Mouse (Mus musculus) heart, postnatal 0 days (tissue): ENCODE data around the gene Elk4. TPM values are rescaled to one million over a fixed set of nuclear protein-coding genes. Genes with fewer than 3 reads are reported as not detected.

Experiments used
- ATAC-seq: fragments of 200-750 bp; cut with Nextera tagmentation; 2 replicates; pipeline ENCODE4 v1.8.0; 2017; ENCODE audit warnings: low read depth, moderate number of reproducible peaks, moderate library complexity; ENCODE audit not compliant: insufficient read depth
- DNase-seq: peaks from one replicate; pipeline ENCODE4 v3.0.0-alpha.2; 2016; ENCODE audit warnings: low spot score
- H3K27ac ChIP-seq: fragments of 300-500 bp; sonication (generic); 2 replicates; pipeline ENCODE4 v1.5.1; 2014; ENCODE audit warnings: low read depth, mild to moderate bottlenecking
- H3K27me3 ChIP-seq: fragments of 300-500 bp; sonication (generic); 2 replicates; pipeline ENCODE4 v1.6.1; 2014; ENCODE audit warnings: low read length, mixed read lengths; ENCODE audit not compliant: control insufficient read depth, insufficient read depth
- H3K36me3 ChIP-seq: fragments of 300-500 bp; sonication (generic); replicated peaks from 2 replicates; pipeline ENCODE4 v1.6.1; 2014; ENCODE audit warnings: low read length, mixed read lengths; ENCODE audit not compliant: control insufficient read depth, insufficient read depth
- H3K4me1 ChIP-seq: fragments of 300-500 bp; sonication (generic); 2 replicates; pipeline ENCODE4 v1.6.1; 2014; ENCODE audit warnings: antibody characterized with exemption; ENCODE audit not compliant: control insufficient read depth, insufficient read depth
- H3K4me2 ChIP-seq: fragments of 300-500 bp; sonication (generic); 2 replicates; pipeline ENCODE4 v1.6.1; 2014; ENCODE audit warnings: low read depth, mild to moderate bottlenecking, low read length, moderate library complexity
- H3K4me3 ChIP-seq: fragments of 300-500 bp; sonication (generic); 2 replicates; pipeline ENCODE4 v1.5.1; 2014; ENCODE audit warnings: low read depth, low read length
- H3K9ac ChIP-seq: fragments of 300-500 bp; sonication (generic); replicated peaks from 2 replicates; pipeline ENCODE4 v1.6.1; 2014; ENCODE audit warnings: low read depth, low read length, mixed read lengths
- H3K9me3 ChIP-seq: fragments of 300-500 bp; sonication (generic); replicated peaks from 2 replicates; pipeline ENCODE4 v1.6.1; 2016; ENCODE audit warnings: low read length; ENCODE audit not compliant: control insufficient read depth
- CTCF ChIP-seq: IDR thresholded peaks from 2 replicates; pipeline ENCODE4 v1.5.1; 2016; ENCODE audit warnings: antibody characterized with exemption, control low read depth, low read depth
- EP300 ChIP-seq: IDR thresholded peaks from 2 replicates; pipeline ENCODE4 v1.6.1; 2016; ENCODE audit warnings: antibody characterized with exemption, low read depth
- WGBS: fragments of 180-500 bp; shearing (Covaris S2); extraction: QIAGEN DNeasy Blood & Tissue Kit; methylation state at CpG from one replicate; pipeline ENCODE4 v1.1.7; 2014; 5-methylcytosine and 5-hydroxymethylcytosine counted together
- polyA plus RNA-seq: library from polyadenylated mRNA; unstranded; fragments of >200 nt; fragmentation: Nextera tagmentation; extraction: Ambion mirVana; gene quantifications from 2 replicates; pipeline ENCODE4 v1.2.1, GENCODE M21; 2015
- total RNA-seq: library from RNA; depleted of rRNA; stranded (reverse); fragments of >200 nt; gene quantifications from 2 replicates; pipeline ENCODE4 v1.2.3, GENCODE M21; 2014; ENCODE audit warnings: low replicate concordance

The Elk4 gene
- total and polyA plus RNA-seq, 2 experiments from 2014 or later = 13.3 to 32.9 TPM

DNA sequence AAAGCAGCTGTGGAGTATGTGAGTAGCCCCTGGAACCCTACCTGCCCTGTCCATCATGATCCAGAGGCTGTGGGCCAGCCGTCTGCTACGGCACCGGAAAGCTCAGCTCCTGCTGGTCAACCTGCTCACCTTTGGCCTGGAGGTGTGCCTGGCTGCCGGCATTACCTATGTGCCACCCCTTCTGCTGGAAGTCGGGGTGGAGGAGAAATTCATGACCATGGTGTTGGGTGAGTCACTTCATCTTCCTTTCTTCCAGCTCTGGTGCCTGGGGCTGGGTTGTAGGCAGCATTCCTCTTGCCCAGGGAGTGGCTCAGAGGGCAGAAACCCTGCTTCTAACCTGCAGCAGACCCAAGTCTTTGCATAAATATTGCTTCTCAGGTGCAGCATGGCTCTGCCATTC, 30.5 kb upstream of the Elk4 start:
- TF ChIP-seq EP300 (no peak), CTCF (no peak)
- DNase-seq (no peak), ATAC-seq (no peak)
- Histone ChIP-seq H3K9me3 (no peaks in the 10 kb centered on the region), H3K4me1 (no peaks in the 10 kb centered on the region), H3K27ac (no peak overlapping the region), H3K27me3 (peaks cover 10% of the 10 kb centered on the region; the same call in 1 of the 2 replicates), H3K4me3 (no peak overlapping the region), H3K4me2 (no peak overlapping the region), H3K9ac (no peak overlapping the region), H3K36me3 (no peaks in the 10 kb centered on the region)
- WGBS = 87% methylated on average over 5 of the region's 5 CpGs

DNA sequence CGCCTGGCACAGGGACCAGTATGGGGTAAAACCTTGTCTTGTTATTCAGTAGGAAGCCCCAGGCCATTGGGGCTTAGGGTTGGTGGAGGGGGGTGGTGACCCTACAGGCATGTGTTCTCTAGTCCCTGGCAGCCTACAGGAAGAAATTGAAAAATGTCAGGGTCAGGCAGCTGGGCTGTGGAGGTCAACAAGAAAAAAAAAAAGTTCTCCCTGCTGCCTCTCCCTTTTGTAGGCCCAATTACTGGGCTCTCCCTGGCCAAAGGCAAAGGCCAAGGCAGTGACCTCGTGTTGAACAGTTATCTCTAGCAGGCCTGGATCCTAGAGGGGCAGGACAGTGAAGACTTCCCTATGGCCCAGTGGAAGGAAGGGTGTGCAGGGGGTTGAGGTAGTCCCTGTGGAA, 26.9 kb upstream of the Elk4 start:
- DNase-seq (no peak), ATAC-seq (no peak)
- Histone ChIP-seq H3K27me3 (no peaks in the 10 kb centered on the region), H3K4me1 (no peaks in the 10 kb centered on the region), H3K36me3 (no peaks in the 10 kb centered on the region), H3K9me3 (no peaks in the 10 kb centered on the region), H3K9ac (no peak overlapping the region), H3K27ac (no peak overlapping the region), H3K4me2 (no peak overlapping the region), H3K4me3 (no peak overlapping the region)
- WGBS = 74% methylated on average over 2 of the region's 2 CpGs
- TF ChIP-seq CTCF (no peak), EP300 (no peak)

GRCm38 (mm10) chr1:131981378-131982013, 25.9 kb upstream of the Elk4 start:
- 49% methylated on average over 12 of the region's 12 CpGs for WGBS
- H3K9ac ChIP-seq = no peak overlapping the region
- no peak for TF ChIP-seq EP300
- TF ChIP-seq CTCF = peak; percentile 90
- no peaks in the 10 kb centered on the region for H3K27me3 ChIP-seq
- peak; percentile 77 for ATAC-seq
- no peak for DNase-seq
- H3K4me3 ChIP-seq = no peak overlapping the region
- H3K9me3 ChIP-seq = no peaks in the 10 kb centered on the region
- no peaks in the 10 kb centered on the region for H3K36me3 ChIP-seq
- no peak overlapping the region for H3K4me2 ChIP-seq
- no peaks in the 10 kb centered on the region for H3K4me1 ChIP-seq
- no peak overlapping the region for H3K27ac ChIP-seq

GRCm38 (mm10) chr1:131982907-131983306, 24.5 kb upstream of the Elk4 start:
- Histone ChIP-seq H3K27me3 (no peaks in the 10 kb centered on the region), H3K27ac (no peak overlapping the region), H3K4me2 (no peak overlapping the region), H3K4me3 (no peak overlapping the region), H3K9ac (no peak overlapping the region), H3K36me3 (no peaks in the 10 kb centered on the region), H3K9me3 (no peaks in the 10 kb centered on the region), H3K4me1 (no peaks in the 10 kb centered on the region)
- peak; percentile 40; the same call in 1 of the 2 replicates for ATAC-seq
- DNase-seq = peak; percentile 66
- 10% methylated on average over 5 of the region's 5 CpGs for WGBS
- TF ChIP-seq CTCF (peak; percentile 96), EP300 (no peak)

DNA sequence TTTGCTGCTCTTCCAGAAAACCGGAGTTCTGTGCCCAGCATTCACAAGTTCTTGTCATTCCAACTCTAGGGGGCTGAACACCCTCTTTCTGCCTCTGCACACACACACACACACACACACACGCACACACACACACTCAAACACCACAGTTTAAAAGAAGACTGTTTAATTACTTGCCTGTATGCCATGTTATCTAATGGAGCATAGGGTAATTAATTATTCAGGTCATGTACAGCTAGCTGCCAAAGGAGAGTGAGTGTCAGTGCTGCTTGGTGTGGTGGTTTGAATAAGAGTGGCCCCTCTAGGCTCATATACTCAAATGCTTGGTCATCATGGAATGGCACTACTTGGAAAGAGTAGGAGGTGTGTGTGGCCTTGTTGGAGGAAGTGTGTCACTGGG, 23.6 kb upstream of the Elk4 start:
- no peaks in the 10 kb centered on the region for H3K27me3 ChIP-seq
- no peak for DNase-seq
- no peak overlapping the region for H3K4me3 ChIP-seq
- no peak overlapping the region for H3K9ac ChIP-seq
- H3K4me2 ChIP-seq = no peak overlapping the region
- WGBS = 65% methylated on average over 2 of the region's 2 CpGs
- no peak for ATAC-seq
- H3K9me3 ChIP-seq = no peaks in the 10 kb centered on the region
- no peak overlapping the region for H3K27ac ChIP-seq
- no peak for TF ChIP-seq EP300
- no peak for TF ChIP-seq CTCF
- no peaks in the 10 kb centered on the region for H3K4me1 ChIP-seq
- H3K36me3 ChIP-seq = no peaks in the 10 kb centered on the region

DNA sequence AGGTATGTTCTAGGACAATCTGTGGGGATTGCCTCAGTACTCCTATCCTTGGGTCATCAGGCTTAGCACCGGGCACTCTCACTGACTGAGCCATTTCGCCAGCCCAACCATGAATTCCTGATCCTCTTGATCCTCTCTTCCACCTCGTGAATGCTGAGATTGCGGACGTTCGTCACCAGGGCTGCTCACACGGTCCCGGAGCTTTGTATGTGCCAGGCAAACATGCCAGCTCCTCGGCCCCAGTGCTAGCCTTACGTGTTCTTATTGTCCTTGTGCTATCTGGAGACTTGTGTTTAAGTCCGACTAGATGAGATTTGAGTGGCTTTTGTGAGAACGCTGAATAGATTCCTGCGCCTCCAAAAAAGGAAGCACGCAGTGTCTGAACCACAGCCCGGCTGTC, 20.0 kb upstream of the Elk4 start:
- Histone ChIP-seq H3K27me3 (no peaks in the 10 kb centered on the region), H3K36me3 (no peaks in the 10 kb centered on the region), H3K9ac (no peak overlapping the region), H3K4me2 (peak overlapping the region; percentile 34; the same call in 1 of the 2 replicates), H3K27ac (no peak overlapping the region), H3K9me3 (no peaks in the 10 kb centered on the region), H3K4me1 (no peaks in the 10 kb centered on the region), H3K4me3 (no peak overlapping the region)
- no peak for DNase-seq
- TF ChIP-seq CTCF (no peak), EP300 (no peak)
- 53% methylated on average over 15 of the region's 15 CpGs for WGBS
- ATAC-seq = no peak
